Mouse (Mus musculus): Measurements from ENCODE around the gene Tnni1.

DNA sequence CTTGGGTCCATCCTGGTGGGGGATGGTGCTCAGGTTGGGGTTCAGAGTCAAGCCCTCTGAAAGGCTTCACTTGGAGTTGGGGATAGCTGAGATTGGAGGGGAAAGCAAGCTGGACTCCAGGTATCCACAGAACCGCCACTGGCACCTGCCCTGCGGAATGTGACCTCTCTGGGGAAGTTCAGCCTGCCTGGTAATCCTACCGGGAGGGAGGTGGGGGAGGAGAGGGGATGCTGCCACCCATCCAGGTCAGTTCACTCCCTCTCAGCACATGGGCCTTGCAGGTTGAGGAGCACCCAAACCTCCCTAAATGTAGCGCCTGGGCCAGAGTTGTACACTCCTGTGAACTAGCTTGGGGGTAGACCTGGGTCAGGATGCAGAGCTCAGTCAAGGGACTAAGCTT lies 76.8 kb downstream of the Tnni1 start:
- no peak for TF ChIP-seq CTCF (IDR thresholded peaks at IDR 0.05; ENCODE audit: borderline replicate concordance, control insufficient read depth, extremely low read depth, insufficient read depth, low read length, poor library complexity)
- no peak for TF ChIP-seq POLR2A (IDR thresholded peaks at IDR 0.05; ENCODE audit: control insufficient read depth, extremely low read depth, insufficient read depth, low read length, poor library complexity)

Measured in thymus, adult 2 months (tissue).